Mouse (Mus musculus) activated CD4-positive, CD25-positive, alpha-beta regulatory T cell, adult 4 months (primary cell): ENCODE measurements around the gene Slc25a53. TPM values are rescaled to one million over a fixed set of nuclear protein-coding genes. Genes with fewer than 3 reads are reported as not detected.
"Not testable (repeated sequence)": the region's sequence is repeated elsewhere in the genome, so short reads cannot be mapped to it uniquely, and the experiment has no call there.

Experiments used
- ATAC-seq: one replicate; pipeline ENCODE4 v1.8.0; 2017
- polyA plus RNA-seq, 2 experiments: library from polyadenylated mRNA; unstranded; fragments of 100-300 nt; shearing (Covaris generic); gene quantifications; one replicate each; pipeline ENCODE4 v1.2.1; 2017

Slc25a53 gene
- polyA plus RNA-seq, result 1 to 10 TPM; 6.2 to 9.6 TPM

GRCm38 (mm10) chrX:137038000-137038483 is at the start of gene Slc25a53:
Slc25a53 (minus strand) TSS chrX:137038302.
- peak; percentile 92 for ATAC-seq

- ATAC-seq, result no peak
Observed at GRCm38 (mm10) chrX:137063202-137063601, 25.1 kb upstream of the Slc25a53 start.

- ATAC-seq, result peak; percentile 96
Observed at GRCm38 (mm10) chrX:137049425-137050225, 11.5 kb upstream of the Slc25a53 start, which contains the start of gene Fam199x. Fam199x (plus strand) TSS chrX:137049594.

GRCm38 (mm10) chrX:137049060-137049424 is 10.9 kb upstream of the Slc25a53 start:
- no peak for ATAC-seq

- no peak for ATAC-seq
Observed at GRCm38 (mm10) chrX:137038502-137038901, 400 bp upstream of the Slc25a53 start.

GRCm38 (mm10) chrX:137037470-137037999 is 567 bp downstream of the Slc25a53 start:
- ATAC-seq, result no peak

DNA sequence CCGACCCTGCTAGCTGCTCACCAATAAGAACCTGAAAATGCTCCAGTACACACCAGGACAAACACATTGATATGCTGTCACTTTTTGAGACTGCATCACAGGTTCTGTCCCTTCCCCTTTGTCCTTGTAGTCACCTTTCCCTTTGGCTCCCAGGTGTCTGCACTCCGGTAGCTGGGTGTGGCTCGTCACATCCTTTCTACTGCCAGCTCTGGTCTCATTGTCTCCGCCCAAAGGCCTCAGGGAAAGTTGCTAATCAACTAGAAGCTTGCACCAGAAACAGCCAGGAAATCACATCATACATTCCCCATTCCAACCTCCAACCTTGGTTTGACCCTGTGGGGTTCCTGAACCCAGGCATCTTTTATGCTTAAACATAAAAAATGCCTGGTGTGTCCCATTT is 3.8 kb downstream of the Slc25a53 start:
- no peak for ATAC-seq

DNA sequence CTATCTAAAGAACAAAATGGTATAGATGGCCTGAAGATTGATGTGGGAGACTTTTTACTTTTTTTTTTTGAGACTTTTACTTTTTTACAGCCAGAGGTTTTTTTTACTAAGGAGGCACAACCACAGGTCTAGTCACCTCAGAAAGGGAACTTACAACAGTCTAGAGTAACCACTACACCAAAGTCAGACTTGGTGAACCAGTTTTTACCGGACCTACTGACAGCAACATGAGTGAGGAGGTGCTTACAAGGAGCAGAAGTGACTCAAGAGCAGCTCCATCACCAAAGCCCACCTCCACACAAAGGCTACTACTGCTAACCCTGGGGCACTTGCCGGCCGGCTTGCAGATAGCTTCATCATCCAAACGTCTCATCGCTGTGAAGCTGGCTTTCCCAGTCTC is 6.4 kb downstream of the Slc25a53 start:
- ATAC-seq, result no peak

DNA sequence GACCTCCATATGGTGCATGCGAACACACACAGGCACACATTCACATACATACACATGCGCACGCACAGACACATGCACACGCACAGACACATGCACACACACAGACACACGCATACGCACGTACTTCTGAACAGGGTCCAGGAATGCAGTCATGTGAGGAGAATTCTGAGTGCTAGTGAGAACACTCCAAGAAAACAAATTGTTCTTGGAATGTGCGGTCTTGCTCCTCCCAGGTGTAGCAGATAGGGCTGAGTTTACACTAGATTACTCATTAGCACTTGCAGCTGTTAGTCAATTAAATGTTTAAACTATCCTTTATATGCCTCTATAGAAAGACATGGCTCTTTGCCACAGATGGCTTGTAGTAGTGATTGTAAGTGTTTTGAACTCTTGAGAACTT is 7.2 kb downstream of the Slc25a53 start:
- no peak for ATAC-seq

DNA sequence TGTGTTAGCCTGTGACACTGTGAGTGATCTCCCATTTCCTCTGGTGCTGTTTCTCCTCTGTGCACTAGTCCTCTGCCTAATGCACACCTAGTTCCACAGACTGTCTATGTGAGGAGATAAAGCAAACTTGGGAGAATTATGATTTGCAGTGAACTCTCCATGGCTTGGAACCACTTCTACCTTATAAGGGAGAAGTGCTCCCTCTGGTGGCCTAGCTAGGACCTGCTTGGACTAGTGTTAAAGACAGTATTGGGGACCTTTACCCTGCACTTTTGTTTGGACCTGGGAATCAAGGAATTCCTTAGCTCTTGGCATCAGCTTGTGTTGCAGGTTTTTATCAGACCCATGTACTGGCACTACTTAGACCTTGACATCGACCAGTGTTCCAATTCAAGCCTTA is 18.8 kb downstream of the Slc25a53 start:
- ATAC-seq, result peak; percentile 78

GRCm38 (mm10) chrX:137017668-137018067 is 20.4 kb downstream of the Slc25a53 start:
- no peak for ATAC-seq

DNA sequence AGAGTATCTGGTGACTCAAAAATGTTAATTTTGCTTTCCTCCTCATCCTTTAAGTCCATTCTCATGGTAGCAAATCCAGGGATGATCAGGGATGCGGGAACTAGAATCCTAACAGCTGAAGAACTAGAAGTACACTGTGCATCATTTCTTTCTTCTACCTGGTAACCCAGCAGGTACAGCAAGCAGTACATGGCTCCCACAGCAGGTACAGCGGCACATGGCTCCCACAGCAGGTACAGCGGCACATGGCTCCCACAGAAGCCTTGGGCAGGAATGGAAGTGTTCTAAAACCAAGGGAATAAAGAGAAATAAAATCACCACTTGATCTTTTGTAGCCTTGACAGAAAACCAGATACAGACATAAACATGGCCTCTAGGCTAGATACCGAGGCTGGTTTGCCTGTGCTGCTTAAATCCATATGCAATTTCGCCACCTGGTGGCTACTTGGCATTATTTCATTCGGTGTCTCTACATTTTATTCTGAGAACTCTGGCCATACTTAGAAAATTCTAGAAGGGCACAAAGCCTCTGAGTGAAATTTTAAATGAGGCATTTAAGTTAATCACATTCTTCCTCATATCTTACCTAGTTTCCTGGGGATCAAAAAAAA is 22.9 kb downstream of the Slc25a53 start:
- peak; percentile 86 for ATAC-seq

DNA sequence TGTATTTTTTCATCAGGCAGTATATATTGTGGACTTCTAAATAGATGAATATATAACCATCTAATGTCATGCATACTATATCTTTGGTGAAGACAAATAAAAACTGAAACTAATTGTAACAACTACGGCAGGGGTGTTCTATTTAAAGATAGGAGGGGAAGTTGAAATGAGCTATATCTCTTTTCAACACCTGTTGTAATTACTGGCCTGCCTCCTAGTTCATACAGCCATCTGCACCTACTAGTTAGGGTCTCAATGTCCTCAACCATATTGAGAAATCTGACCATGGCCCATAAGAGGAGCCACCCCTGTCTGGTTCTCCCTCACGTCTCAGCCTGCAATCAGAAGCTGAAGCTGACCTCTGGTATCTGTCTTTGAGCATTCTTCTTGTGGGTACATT is 41.8 kb downstream of the Slc25a53 start:
- ATAC-seq, result no peak

DNA sequence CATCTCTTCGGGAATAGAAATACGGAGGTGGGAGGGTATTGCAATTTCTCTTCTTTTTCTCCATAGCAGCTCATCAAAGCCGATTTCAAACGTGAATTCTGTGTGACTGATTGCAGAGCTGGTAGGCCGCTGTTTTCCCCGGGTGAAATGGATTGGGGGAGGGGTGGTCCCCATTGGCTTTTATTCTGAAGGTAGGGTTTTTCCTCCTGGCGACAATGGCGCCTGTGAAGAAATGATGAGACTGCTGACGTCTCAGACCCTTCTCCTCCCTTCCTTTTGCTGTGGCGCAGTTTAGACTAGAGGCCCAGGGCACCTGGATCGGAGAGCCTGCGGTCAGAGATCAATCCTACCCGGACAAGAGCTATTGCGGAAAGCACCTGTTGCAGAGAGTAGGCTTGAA is 44.5 kb downstream of the Slc25a53 start:
- no peak for ATAC-seq

DNA sequence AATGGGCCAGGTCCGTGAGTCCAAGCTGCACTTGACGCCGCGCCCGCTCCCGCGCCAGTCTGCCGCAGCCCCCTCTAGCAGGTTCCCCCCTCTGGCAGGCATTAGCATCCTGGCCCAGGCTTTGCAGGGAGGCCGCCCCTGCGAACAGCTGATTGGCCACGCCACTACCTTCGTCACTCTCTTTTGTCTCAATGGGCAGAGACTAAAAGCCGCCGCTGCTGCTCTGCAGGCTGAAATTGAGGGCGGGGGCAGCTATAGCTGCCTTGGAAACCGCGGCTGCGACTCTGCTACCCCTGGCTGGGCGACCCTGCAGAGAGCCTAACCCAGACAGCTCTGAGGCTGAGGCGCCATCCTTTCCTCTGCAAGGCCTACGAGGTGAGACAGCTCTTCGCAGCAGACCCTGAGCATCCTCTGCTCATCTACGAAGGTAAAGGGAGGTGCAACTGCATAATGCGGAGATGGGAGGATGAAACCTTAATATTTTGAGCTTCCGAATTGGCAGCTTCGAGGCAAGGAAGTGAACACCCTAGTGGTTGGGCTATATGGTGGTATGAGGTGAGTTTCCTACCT is 45.0 kb downstream of the Slc25a53 start, which contains the start of gene Zcchc18:
Gene Zcchc18, plus strand, starts transcription at position 178 of the 570 bp plus-strand sequence.
- peak; percentile 95 for ATAC-seq

DNA sequence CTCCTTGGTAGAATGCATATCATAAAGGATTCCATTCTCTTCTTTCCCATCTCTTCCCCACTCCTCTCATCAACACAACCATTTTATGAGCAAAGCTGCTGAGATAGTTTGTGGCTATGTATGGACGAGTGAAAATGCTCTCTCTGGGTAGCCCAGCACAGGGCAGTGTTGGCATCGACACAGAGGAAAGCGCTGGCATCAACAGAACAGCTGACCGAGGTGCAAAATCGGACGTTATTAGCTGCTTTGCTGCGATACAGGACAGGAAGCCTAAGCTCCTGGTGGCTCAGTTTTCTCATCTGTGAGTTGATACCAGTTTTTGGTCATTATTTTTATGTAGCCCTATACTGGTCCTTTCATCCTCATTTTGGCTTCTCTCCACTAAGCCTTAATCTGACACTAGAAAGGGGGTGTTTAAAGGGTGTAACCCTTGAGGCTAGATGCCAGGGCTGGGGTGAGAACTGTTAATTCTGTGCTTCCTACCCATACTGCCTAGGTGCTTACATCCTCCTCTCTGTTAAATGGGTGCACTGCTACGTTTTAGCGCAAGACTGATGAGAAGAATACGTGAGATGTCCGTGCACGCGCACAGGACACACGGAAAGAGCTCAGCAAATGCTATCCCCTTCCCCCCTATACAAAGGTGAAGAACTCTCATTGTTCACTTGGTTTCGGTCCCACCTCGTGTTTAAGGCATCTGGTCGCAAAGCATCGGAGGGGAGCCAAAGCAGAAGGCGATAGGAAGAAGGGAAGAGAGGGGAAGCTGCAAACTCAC is 45.7 kb downstream of the Slc25a53 start:
- ATAC-seq, result peak; percentile 50

DNA sequence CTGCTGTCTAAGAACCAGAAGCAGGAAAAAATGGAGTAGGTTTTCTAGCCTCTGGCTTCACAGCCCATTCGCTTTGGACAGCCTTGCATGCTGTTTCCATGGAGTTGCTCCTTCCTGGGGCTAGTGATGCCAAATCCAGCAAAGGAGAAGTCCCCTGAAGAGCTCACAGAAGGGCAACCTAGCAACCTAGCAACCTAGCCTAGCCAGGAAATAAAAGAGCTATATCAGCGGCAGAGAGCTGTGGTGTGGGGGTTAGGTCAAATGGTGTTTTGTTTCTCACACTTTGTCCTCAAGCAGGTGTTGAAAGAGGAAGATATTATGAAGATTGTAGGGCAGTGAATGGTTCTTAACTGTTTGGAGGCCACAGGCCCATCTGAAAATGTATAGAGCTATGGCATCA is 46.8 kb downstream of the Slc25a53 start:
- ATAC-seq, result no peak

GRCm38 (mm10) chrX:136986039-136986438 is 52.1 kb downstream of the Slc25a53 start:
- peak; percentile 79 for ATAC-seq

- peak; percentile 21 for ATAC-seq
Observed at GRCm38 (mm10) chrX:136978616-136979015, 59.5 kb downstream of the Slc25a53 start.

GRCm38 (mm10) chrX:136976424-136977084 is 61.5 kb downstream of the Slc25a53 start, which contains the start of the genes Tmsb15l and Tmsb15b1:
Tmsb15l (minus strand) TSS chrX:136976869.
Tmsb15b1 (minus strand) TSS chrX:136976874.
- peak; percentile 98 for ATAC-seq

- not testable (repeated sequence) for ATAC-seq
Observed at GRCm38 (mm10) chrX:136975397-136975796, 62.7 kb downstream of the Slc25a53 start, which contains the start of gene Tmsb15b2. Tmsb15b2 (minus strand) TSS chrX:136975497.

GRCm38 (mm10) chrX:136959688-136960087 is 78.4 kb downstream of the Slc25a53 start:
- ATAC-seq, result peak; percentile 63
